Mouse (Mus musculus) B cell, adult 62 days (primary cell): ENCODE measurements around the gene Rtl9. TPM values are rescaled to one million over a fixed set of nuclear protein-coding genes. Genes with fewer than 3 reads are reported as not detected.

Experiments
- total RNA-seq: library from RNA; stranded (reverse); gene quantifications from 4 replicates; pipeline ENCODE4 v1.2.4, GENCODE M21; 2023

Gene Rtl9
- not detected in 4 replicates for total RNA-seq

DNA sequence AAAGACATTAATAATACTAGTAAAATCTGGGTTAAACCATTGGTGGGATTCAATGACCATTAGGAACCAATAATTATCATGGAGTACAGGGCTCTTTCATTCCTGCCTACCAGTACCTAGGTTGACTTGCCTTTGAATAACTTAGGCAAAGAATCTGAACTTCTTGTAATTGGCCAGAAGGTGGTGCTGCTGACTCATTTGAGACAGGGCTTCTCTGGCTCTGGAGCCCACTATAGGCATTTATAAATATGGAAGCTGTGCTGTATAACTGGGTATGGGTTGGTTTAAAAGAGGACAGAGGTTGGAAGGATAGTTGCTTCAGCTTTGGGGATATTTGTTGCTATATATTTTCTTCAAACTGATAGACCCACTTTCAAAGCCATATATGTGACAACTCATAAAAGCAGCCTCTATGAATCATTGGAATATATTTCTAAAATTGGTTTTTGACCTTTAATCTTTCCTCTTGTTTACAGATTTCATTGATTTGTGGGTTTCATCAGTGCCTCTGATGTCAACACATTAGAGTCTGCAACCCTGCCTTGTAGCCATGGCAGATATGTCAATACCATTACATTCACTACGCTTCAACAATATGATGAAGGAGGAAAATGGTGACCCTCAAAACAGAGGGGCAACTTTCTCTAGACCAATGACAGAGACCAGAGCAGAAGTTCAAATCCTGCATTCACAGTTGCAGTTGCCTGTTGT, at the start of gene Rtl9:
Gene Rtl9 (plus strand): TSS at position 551 of the 711 bp plus-strand sequence.

Other genes with a start within 250 kb of the Rtl9 start
- 8.9 to 9.5 TPM (median 9.4 TPM) in 4 replicates for gene Ammecr1, start 132.9 kb upstream of the Rtl9 start, total RNA-seq